Mouse (Mus musculus): ENCODE results near the gene Xirp2.

Xirp2 gene

DNA sequence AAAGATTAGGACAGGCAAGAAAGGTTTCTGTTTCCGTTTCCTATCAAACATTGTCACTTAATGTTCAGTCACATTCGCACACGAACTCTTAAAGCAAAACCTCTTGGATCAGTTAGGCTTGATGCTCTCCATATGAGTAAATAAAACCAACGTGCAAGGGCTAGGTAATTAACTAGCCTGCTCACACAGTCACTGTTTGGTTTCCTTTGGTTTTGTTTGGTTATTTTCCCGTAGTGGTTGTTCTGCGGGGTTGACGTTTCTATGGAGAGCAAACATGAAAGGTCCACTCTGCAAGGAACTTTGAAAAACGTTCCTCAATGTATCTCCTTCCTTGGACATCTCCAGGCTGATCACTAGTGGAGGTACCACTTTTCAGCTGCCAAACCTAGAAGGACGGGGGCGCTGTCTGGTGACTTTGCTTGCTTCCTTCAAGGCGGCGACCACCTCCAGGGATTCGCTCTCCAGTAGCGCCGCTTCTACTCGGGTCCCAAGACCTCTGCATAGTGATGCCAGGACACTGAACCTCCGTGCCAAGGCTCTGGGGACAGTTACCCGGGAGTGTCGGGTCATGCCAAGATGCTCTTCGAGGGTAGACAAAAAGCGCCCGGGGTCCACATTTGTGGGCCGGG is 119.2 kb downstream of the Xirp2 start:
- no peak for DNase-seq (ENCODE audit: low read depth, low spot score)

DNA sequence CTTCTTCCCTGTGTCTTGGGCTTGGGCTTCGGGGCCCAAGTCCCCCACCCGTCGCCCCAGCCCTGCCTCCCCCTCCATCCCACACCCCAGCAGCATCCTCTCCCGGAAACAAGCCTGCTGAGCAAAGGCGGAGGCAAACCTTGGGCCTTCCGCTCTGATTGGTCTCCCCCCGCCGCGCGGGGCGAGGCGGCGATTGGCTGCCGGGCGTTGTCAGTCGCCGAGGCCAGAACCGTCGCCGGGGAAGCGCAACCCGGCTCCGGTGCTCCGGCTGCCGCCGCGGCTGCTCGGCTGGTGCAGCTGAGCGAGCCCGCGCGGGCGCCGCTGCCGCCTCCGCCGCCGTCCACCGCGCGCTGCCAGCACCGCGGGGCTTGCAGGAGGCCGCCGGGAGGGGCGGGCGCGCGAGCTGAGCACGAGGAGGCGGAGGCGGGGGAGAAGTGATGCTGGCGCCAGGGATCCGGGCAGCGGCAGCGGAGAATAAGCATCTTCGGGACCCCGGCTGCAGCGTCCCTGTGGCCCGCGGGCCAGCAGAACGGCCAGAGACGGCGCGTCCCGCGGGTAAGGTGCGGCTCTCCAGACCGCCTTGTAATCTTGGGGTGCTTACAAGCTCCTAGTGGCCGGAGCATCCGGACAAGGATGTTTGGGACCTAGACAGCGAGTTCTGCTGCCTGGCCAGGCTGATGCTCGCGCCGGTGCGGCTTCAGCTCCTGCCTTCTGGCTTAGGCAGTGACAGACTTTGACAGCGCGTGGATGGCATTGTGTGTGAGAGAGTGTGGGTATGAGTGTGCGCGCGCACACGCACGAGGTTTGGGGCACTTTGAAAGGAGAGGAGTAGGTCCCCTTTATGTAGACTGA is 119.9 kb downstream of the Xirp2 start, which contains the start of gene B3galt1:
B3galt1 (plus strand) TSS at position 392 of the 852 bp plus-strand sequence.
- DNase-seq (ENCODE audit: low read depth, low spot score) = peak; percentile 63

GRCm38 (mm10) chr2:67566566-67566965 is 120.8 kb downstream of the Xirp2 start:
- no peak for DNase-seq (ENCODE audit: low read depth, low spot score)

DNA sequence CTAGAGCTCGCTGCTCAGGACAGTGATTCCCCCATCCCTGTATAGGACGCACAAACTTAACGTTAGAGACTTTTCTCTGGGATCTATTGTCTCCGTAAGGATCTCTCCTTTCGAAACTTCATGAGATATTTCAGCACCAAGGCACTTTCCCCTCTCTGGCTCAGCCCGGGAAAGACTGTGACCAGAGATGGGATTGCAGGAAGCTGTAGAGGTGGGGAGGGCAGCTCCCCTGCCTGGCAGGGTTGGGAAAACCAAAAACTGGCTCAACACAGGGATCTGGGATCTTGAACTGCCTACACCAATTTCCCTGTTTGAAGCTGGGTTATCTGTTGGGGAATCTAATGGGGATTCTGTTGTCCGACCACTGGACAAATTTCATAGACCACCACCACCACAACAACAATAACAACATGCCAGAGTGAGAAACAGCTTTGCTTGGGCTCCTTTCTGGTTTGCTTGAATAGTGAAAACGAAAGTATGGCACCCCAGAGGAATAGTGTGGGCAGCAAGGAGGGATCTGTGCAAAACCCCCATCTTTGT is 121.4 kb downstream of the Xirp2 start:
- DNase-seq (ENCODE audit: low read depth, low spot score) = no peak

All from WW6 (cell line).